Mouse (Mus musculus) embryonic fibroblast, embryonic 13.5 days (primary cell): ENCODE data around the gene Gfap. TPM values are rescaled to one million over a fixed set of nuclear protein-coding genes. Genes with fewer than 3 reads are reported as not detected.

Source experiments
- H3K27ac ChIP-seq: 2 replicates; pipeline ENCODE4 v1.5.1; 2012; ENCODE audit warnings: low read length, control low read depth, inconsistent platforms; ENCODE audit not compliant: insufficient read depth
- H3K4me1 ChIP-seq: 2 replicates; pipeline ENCODE4 v1.6.1; 2011; ENCODE audit warnings: low read length; ENCODE audit not compliant: control insufficient read depth, insufficient read depth
- H3K4me3 ChIP-seq: 2 replicates; pipeline ENCODE4 v1.5.1; 2011; ENCODE audit warnings: mild to moderate bottlenecking, control low read depth, low read length; ENCODE audit not compliant: insufficient read depth
- CTCF ChIP-seq: IDR thresholded peaks from 2 replicates; pipeline ENCODE4 v1.5.1; 2011; ENCODE audit warnings: mild to moderate bottlenecking, control low read depth, low read length, moderate library complexity, borderline replicate concordance; ENCODE audit not compliant: insufficient read depth
- POLR2A ChIP-seq: IDR thresholded peaks from 2 replicates; pipeline ENCODE4 v1.6.1; 2011; ENCODE audit warnings: low read depth, mild to moderate bottlenecking, control low read depth, low read length, moderate library complexity
- polyA plus RNA-seq: library from polyadenylated mRNA; stranded (reverse); fragments of >200 nt; gene quantifications from 2 replicates; pipeline ENCODE4 v1.2.4, GENCODE M21; 2011; ENCODE audit warnings: low read depth; ENCODE audit not compliant: missing spikeins, insufficient read length

Gfap gene
- polyA plus RNA-seq, 1 experiment, result 1.4 TPM

DNA sequence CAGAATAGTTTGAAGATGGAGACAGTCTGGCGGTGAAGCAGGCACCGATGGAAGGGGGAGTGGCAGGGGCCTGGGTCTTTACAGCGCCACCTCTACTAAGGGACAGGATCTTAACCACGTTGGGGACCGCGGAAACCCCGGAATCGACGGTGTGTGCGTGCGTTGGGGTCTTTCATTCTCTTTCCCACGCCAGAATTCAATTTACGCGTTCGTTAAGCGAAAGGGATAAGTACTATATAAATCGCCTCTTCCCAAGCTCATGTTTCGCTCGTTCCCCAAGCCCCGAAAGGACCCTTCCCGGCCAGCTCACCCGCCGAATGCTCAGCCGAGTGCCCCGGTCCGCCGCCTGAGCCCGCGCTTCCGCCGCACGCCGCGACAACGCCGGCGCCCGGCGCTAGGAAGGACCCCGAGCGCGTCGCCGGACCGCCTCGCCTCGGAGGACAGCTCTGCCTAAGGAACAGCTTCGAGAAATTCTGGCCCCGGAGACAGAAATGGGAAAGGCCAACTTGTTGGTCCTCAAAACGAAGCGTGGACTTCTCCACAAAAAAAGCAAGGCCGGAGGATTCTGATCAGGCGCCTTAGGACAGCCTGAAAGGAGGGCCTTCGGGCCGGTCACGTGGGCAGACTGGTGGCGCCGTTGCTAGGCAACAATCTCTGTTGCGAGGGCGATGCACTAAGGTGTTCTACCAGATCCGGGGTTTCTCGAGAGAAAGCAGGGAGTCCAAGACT is 20.0 kb downstream of the Gfap start, which contains the start of the genes Eftud2 and Ccdc103:
Gene Eftud2, minus strand, starts transcription at position 401 of the 729 bp plus-strand sequence.
Gene Ccdc103, plus strand, starts transcription at position 620 of the 729 bp plus-strand sequence.
- Histone ChIP-seq H3K27ac (peak within 1 kb of the TSS; percentile 56), H3K4me3 (peak within 1 kb of the TSS; percentile 92), H3K4me1 (peaks cover 5% of the 10 kb centered on the region)
- TF ChIP-seq CTCF, result no peak
- TF ChIP-seq POLR2A, result peak; percentile 76

DNA sequence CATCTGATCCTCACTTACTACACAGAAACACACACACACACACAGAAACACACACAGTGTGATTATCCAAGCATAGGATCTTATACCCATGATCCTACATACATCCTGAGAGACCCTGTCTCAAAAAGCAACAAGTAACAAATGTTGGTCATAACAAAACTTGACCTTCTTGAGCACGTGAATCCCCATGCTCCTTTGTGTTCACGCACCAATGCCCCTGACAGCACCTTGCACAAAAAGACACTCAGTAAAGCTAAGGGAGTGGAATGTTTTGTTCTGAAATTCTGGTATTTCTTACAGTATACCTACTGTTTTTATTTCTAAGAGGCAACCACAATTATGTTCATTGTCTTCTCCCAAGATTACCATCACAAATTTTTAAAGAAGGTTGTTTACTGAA is 21.2 kb downstream of the Gfap start:
- H3K27ac ChIP-seq, result no peak overlapping the region
- peak overlapping the region; percentile 6; the same call in 1 of the 2 replicates for H3K4me3 ChIP-seq
- peaks cover 5% of the 10 kb centered on the region for H3K4me1 ChIP-seq
- no peak for TF ChIP-seq POLR2A
- TF ChIP-seq CTCF, result no peak

DNA sequence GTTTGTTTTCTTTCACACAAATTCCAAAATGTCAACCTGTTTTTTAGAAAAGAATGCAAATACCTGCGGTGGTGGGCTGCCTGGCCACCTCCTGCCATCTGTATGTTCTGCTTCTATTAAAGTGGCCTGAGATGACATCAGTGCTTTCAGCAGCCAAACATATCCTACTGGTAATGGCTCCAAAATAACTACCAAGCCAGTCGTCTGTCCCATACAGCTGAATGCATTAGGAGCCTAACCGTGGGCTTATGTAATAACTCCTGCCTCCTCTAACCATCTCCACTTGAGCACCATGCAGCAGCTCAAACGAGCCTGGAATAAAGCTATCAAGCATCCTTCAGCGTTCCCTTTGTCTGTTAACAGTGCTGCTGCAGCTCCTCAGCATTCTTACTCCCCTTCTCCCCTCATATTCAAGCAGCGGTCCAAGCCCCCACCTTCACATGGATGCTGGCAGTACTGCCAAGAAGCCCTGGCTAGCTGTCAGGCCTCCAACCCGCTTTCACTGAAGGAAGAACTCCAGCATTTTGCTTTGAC is 25.8 kb downstream of the Gfap start:
- TF ChIP-seq CTCF (no peak), POLR2A (no peak)
- no peak overlapping the region for H3K4me3 ChIP-seq
- no peak overlapping the region for H3K27ac ChIP-seq
- peaks cover 5% of the 10 kb centered on the region for H3K4me1 ChIP-seq

DNA sequence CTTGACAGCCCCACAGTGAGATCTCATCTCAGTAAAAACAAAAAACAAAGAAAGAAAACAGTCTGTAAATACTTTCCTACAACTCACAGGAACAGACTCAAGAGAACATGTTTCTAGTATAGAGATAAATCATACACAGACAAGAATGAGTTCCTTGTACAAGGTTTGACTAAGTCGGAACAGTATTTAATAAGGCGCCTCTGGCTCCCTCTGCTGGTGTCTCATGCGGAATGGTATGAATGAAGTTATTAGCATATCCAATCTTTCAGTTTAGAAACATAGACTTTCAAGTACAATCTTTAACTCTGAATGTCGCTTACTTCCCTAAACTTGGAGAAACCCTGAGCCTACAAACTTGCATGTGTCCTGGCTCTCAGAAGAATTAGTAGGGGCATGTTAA is 36.4 kb downstream of the Gfap start:
- TF ChIP-seq POLR2A (no peak), CTCF (no peak)
- no peaks in the 10 kb centered on the region for H3K4me1 ChIP-seq
- H3K4me3 ChIP-seq, result no peak overlapping the region
- H3K27ac ChIP-seq, result no peak overlapping the region

DNA sequence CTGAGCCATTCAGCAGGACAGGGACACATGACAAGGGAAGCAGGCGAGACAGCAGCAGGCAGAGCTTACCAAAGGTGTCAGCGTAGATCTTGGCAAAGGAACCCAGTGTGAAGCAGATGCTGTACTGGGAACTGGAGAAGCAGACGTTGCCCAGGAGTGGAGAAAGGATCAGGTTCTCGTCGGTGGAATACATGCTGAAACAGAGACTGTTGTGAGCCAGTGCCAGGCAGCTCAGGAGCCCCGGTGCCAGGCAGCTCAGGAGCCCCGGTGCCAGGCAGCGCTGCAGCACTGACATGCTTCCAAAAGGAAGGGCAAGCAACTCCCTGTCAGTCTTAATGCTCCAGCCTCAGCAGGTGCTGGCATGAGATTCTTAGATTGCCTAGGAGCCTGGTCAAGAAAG is 40.8 kb downstream of the Gfap start:
- TF ChIP-seq CTCF (no peak), POLR2A (no peak)
- no peak overlapping the region for H3K27ac ChIP-seq
- H3K4me3 ChIP-seq, result no peak overlapping the region
- no peaks in the 10 kb centered on the region for H3K4me1 ChIP-seq

DNA sequence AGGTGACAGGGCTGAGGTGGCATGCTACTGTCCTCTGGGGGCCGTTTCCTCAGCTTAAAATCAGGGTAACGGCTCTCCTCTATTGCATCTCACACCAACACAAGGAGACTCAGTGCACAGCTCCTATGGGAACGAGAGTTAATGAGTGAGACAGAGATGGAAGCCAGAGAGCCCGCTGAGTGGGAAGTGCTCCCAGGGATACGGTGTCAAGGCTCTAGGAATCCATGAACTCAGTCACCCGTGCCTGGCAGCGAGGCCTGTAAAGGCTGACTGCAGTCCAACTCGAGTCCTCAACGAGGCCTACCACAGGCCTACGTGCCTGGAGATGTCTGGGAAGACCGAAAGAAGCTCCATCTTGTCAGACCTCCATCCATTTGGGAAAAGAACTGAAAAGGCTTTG is 41.8 kb downstream of the Gfap start:
- TF ChIP-seq CTCF (no peak), POLR2A (no peak)
- H3K4me1 ChIP-seq, result no peaks in the 10 kb centered on the region
- no peak overlapping the region for H3K4me3 ChIP-seq
- no peak overlapping the region for H3K27ac ChIP-seq

DNA sequence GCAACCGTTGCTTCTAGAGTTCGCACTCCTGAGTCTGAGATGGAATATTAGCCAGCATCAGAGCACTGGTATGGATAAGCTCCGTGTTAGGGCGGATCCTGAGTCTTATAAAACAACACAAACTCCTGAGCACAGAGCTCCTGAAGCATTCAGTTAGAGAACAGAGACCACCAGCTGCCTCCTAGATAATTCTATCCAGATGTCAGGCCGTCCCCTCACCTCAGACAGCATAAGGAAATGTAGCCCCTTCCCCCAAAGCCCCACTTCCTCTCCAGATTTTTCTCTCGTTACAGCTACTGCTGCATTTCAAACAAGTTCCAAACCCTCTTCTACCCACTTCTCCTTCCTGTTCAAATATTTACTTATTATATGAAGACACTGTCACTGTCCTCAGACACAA is 44.8 kb downstream of the Gfap start:
- Histone ChIP-seq H3K4me1 (no peaks in the 10 kb centered on the region), H3K4me3 (no peak overlapping the region), H3K27ac (no peak overlapping the region)
- TF ChIP-seq CTCF (no peak), POLR2A (no peak)

DNA sequence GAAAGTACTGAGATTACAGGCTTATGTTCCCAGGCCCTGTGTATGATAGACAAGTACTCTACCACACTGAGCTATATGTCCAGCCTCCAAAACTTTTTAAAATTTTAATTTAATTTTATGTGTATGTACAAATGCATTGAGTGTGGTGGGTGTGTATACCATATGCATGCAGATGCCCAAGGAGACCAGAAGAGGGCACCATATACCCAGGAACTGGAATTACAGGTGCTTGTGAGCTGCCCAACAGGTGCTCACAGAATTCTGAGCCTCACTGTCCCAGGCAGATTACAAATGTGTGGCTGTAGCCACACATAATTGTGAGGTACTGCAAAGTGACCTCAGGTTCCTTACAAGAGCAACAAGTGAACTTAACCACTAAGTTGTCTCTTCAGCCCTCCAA is 47.0 kb downstream of the Gfap start:
- no peaks in the 10 kb centered on the region for H3K4me1 ChIP-seq
- no peak overlapping the region for H3K27ac ChIP-seq
- no peak overlapping the region for H3K4me3 ChIP-seq
- TF ChIP-seq POLR2A, result no peak
- TF ChIP-seq CTCF, result no peak

DNA sequence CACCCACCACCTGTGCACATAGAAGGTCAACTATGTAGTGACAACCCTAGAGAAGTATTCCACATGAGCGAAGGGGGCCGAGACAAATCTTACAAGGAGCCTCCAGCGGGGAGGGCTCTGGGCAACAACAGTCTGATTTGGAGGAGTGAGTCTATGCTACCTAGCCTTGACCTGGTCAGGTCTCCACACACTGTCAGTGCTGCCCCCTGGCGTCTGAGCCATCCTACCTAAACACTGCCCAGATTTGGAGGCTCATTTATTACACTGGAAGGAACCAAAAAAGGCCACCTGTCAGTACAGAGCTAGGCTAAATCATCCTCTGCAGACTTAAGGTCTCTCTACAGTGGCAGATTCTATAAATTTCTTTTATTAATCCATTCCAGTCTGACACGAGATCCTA is 48.8 kb downstream of the Gfap start:
- H3K4me3 ChIP-seq, result no peak overlapping the region
- TF ChIP-seq POLR2A (no peak), CTCF (peak; percentile 83)
- H3K27ac ChIP-seq, result no peak overlapping the region
- H3K4me1 ChIP-seq, result no peaks in the 10 kb centered on the region

DNA sequence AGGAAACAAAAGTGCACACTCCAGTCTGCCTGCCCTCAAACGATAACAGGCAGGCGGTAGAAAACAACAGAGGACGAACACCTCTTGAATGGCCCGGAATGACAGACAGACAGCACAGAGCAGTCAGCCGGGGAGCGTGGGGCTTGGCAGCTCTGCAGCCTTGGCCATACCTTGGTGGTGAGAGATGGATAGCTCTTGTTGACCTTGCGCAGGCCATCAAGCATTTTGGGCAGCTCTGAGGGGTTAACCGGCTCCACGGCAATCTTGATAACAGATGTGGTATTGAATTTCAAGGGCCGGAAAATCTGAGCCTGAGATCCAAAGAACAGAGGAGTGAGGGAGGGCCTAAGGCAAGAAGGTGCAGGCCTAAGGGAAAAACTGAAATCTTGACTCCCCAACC is 54.8 kb downstream of the Gfap start:
- no peak for TF ChIP-seq POLR2A
- no peak for TF ChIP-seq CTCF
- H3K4me1 ChIP-seq, result no peaks in the 10 kb centered on the region
- H3K27ac ChIP-seq, result no peak overlapping the region
- H3K4me3 ChIP-seq, result no peak overlapping the region
